8 mouse cellular contexts compared by ENCODE assay signal in genomic region chr3:84215253-84215652, GRCm38 (mm10). TPM values are rescaled to one million over a fixed set of nuclear protein-coding genes. Genes with fewer than 3 reads are reported as not detected.
DNase-seq lines count a peak whose midpoint lies in the region; ATAC-seq and TF ChIP-seq lines count a peak whose summit lies in the region.

No protein-coding gene starts in this region.

- ATAC-seq in forebrain, embryonic 11.5 days (replicated peaks; ENCODE audit: low FRiP score) = no peak
- ATAC-seq in forebrain, embryonic 15.5 days (replicated peaks) = peak; percentile 51
- ATAC-seq in midbrain, postnatal 0 days (ENCODE audit: low FRiP score) = no peak

- TF ChIP-seq CTCF in lung, adult 2 months (IDR thresholded peaks at IDR 0.05; ENCODE audit: insufficient read depth, low read length) = no peak
- TF ChIP-seq CTCF in midbrain, postnatal 0 days (IDR thresholded peaks at IDR 0.05) = no peak

- no peak overlapping the region for H3K4me2 ChIP-seq in forebrain, embryonic 11.5 days (ENCODE audit: low read depth, low read length, severe bottlenecking)
- H3K4me2 ChIP-seq in forebrain, embryonic 15.5 days (replicated peaks) = peak overlapping the region; percentile 37
- peak overlapping the region; percentile 44 for H3K4me2 ChIP-seq in midbrain, postnatal 0 days (ENCODE audit: low read depth, low read length, poor library complexity, severe bottlenecking)

- peak overlapping the region; percentile 37; the same call in 1 of the 2 replicates for H3K27ac ChIP-seq in forebrain, embryonic 10.5 days
- H3K27ac ChIP-seq in forebrain, embryonic 11.5 days (ENCODE audit: low read depth, low read length) = no peak overlapping the region
- peak overlapping the region; percentile 87 for H3K27ac ChIP-seq in forebrain, embryonic 15.5 days (replicated peaks)
- H3K27ac ChIP-seq in midbrain, postnatal 0 days (ENCODE audit: low read depth, low read length) = no peak overlapping the region

- H3K9me3 ChIP-seq in forebrain, embryonic 10.5 days = no peaks in the 10 kb centered on the region
- H3K9me3 ChIP-seq in forebrain, embryonic 11.5 days (ENCODE audit: control insufficient read depth, low read length) = no peaks in the 10 kb centered on the region
- H3K9me3 ChIP-seq in forebrain, embryonic 15.5 days = no peaks in the 10 kb centered on the region
- no peaks in the 10 kb centered on the region for H3K9me3 ChIP-seq in midbrain, postnatal 0 days (ENCODE audit: low read length)

- no peak overlapping the region for H3K4me3 ChIP-seq in forebrain, embryonic 10.5 days
- H3K4me3 ChIP-seq in forebrain, embryonic 11.5 days (ENCODE audit: low read depth, low read length) = no peak overlapping the region
- H3K4me3 ChIP-seq in lung, adult 2 months (replicated peaks; ENCODE audit: extremely low read depth, low read depth, low read length) = no peak overlapping the region
- H3K4me3 ChIP-seq in forebrain, embryonic 15.5 days = peak overlapping the region; percentile 17
- H3K4me3 ChIP-seq in midbrain, postnatal 0 days (ENCODE audit: low read depth, low read length) = no peak overlapping the region; the same call in 1 of the 2 replicates

- peaks cover 60% of the 10 kb centered on the region for H3K4me1 ChIP-seq in forebrain, embryonic 10.5 days
- peaks cover 14% of the 10 kb centered on the region for H3K4me1 ChIP-seq in forebrain, embryonic 11.5 days (replicated peaks; ENCODE audit: control insufficient read depth, insufficient read depth, low read length)
- H3K4me1 ChIP-seq in lung, adult 2 months (ENCODE audit: control insufficient read depth, insufficient read depth, low read length) = peaks cover 5% of the 10 kb centered on the region
- H3K4me1 ChIP-seq in forebrain, embryonic 15.5 days = peaks cover 84% of the 10 kb centered on the region
- peaks cover 25% of the 10 kb centered on the region for H3K4me1 ChIP-seq in midbrain, postnatal 0 days (ENCODE audit: insufficient read depth, low read length)

- H3K36me3 ChIP-seq in forebrain, embryonic 10.5 days (replicated peaks) = peaks cover under 1% of the 10 kb centered on the region; the same call in 1 of the 2 replicates
- H3K36me3 ChIP-seq in forebrain, embryonic 11.5 days (ENCODE audit: control insufficient read depth, insufficient read depth, low read length) = no peaks in the 10 kb centered on the region
- H3K36me3 ChIP-seq in forebrain, embryonic 15.5 days = no peaks in the 10 kb centered on the region
- H3K36me3 ChIP-seq in midbrain, postnatal 0 days (ENCODE audit: insufficient read depth, low read length) = no peaks in the 10 kb centered on the region

- 80% methylated on average over 9 of the region's 9 CpGs for WGBS in forebrain, embryonic 10.5 days
- WGBS in forebrain, embryonic 11.5 days = 65% methylated on average over 9 of the region's 9 CpGs
- 50% methylated on average over 9 of the region's 9 CpGs for WGBS in lung, adult 2 months
- 21% methylated on average over 9 of the region's 9 CpGs for WGBS in forebrain, embryonic 15.5 days
- WGBS in midbrain, postnatal 0 days = 34% methylated on average over 9 of the region's 9 CpGs

- DNase-seq in forebrain, embryonic 10.5 days (ENCODE audit: extremely low spot score, low spot score) = no peak
- no peak for DNase-seq in forebrain, embryonic 11.5 days (ENCODE audit: low spot score)
- peak; percentile 41 for DNase-seq in lung, postnatal 10 days
- DNase-seq in lung, adult 2 months = no peak
- peak; percentile 57 for DNase-seq in midbrain, postnatal 0 days (ENCODE audit: low spot score)
- DNase-seq in layer of hippocampus, postnatal 25 days (ENCODE audit: extremely low spot score in 1 of 2, low spot score in 1 of 2) = no peak
- no peak for DNase-seq in urinary bladder, postnatal 36 days (ENCODE audit: low spot score in 2 of 2)

- no peak overlapping the region for H3K9ac ChIP-seq in forebrain, embryonic 11.5 days (ENCODE audit: low read length)
- peak overlapping the region; percentile 37 for H3K9ac ChIP-seq in forebrain, embryonic 15.5 days (replicated peaks)
- H3K9ac ChIP-seq in midbrain, postnatal 0 days (replicated peaks; ENCODE audit: low read length, poor library complexity, severe bottlenecking) = 0 out of 2 replicates have a peak overlapping the region, but pooled peaks have one; percentile 20

- TF ChIP-seq POLR2A in lung, adult 2 months (IDR thresholded peaks at IDR 0.05; ENCODE audit: borderline replicate concordance, extremely low read depth, low read depth, low read length) = no peak

- H3K27me3 ChIP-seq in forebrain, embryonic 10.5 days (ENCODE audit: poor library complexity, severe bottlenecking) = peaks cover 4% of the 10 kb centered on the region; the same call in 1 of the 2 replicates
- no peaks in the 10 kb centered on the region for H3K27me3 ChIP-seq in forebrain, embryonic 11.5 days (ENCODE audit: control insufficient read depth, insufficient read depth, low read length)
- H3K27me3 ChIP-seq in forebrain, embryonic 15.5 days = no peaks in the 10 kb centered on the region
- H3K27me3 ChIP-seq in midbrain, postnatal 0 days (ENCODE audit: insufficient read depth, low read length) = no peaks in the 10 kb centered on the region

RNA-seq across cellular contexts. Expression of gene Gm6525, which starts 41.3 kb away (rescaled TPM):
- polyA plus RNA-seq in forebrain, embryonic 10.5 days (2016; fragmentation: Nextera tagmentation; extraction: Ambion mirVana) = 0.87 and 1.5 TPM in 2 replicates
- 0.43 and 1.1 TPM in 2 replicates for polyA plus RNA-seq in forebrain, embryonic 11.5 days (2014; fragmentation: Nextera tagmentation; extraction: Ambion mirVana)
- not detected in 2 replicates for polyA plus RNA-seq in lung, adult 2 months (2012; rRNA removed)
- polyA plus RNA-seq in forebrain, embryonic 15.5 days (2015; fragmentation: Nextera tagmentation; extraction: Ambion mirVana) = 3.3 and 4.2 TPM in 2 replicates
- 0.90 TPM in 1 of 2 replicates, not detected in the other for total RNA-seq in midbrain, postnatal 0 days (2014; rRNA removed)
- 1.0 and 2.2 TPM in 2 replicates for polyA plus RNA-seq in midbrain, postnatal 0 days (2015; fragmentation: Nextera tagmentation; extraction: Ambion mirVana)
- not detected for total RNA-seq in layer of hippocampus, postnatal 25 days (2021)

RNA-seq across cellular contexts. Expression of gene Mnd1, which starts 59.7 kb away (rescaled TPM):
- polyA plus RNA-seq in forebrain, embryonic 10.5 days (2016; fragmentation: Nextera tagmentation; extraction: Ambion mirVana) = 14.7 and 15.3 TPM in 2 replicates
- 8.7 and 12.1 TPM in 2 replicates for polyA plus RNA-seq in forebrain, embryonic 11.5 days (2014; fragmentation: Nextera tagmentation; extraction: Ambion mirVana)
- 0.14 TPM in 2 replicates for polyA plus RNA-seq in lung, adult 2 months (2012; rRNA removed)
- polyA plus RNA-seq in forebrain, embryonic 15.5 days (2015; fragmentation: Nextera tagmentation; extraction: Ambion mirVana) = 2.5 and 3.9 TPM in 2 replicates
- 1.9 TPM in 1 of 2 replicates, not detected in the other for total RNA-seq in midbrain, postnatal 0 days (2014; rRNA removed)
- 1.8 and 2.5 TPM in 2 replicates for polyA plus RNA-seq in midbrain, postnatal 0 days (2015; fragmentation: Nextera tagmentation; extraction: Ambion mirVana)
- 1 to 10 TPM; 1.4 to 2.2 TPM for total RNA-seq in layer of hippocampus, postnatal 25 days (2021)

Comparison
In these comparisons a context has a peak if more than half of its experiments do, and no peak if none do; other contexts are left out.
1. DNase-seq: peak in lung, postnatal 10 days (single experiment) and midbrain, postnatal 0 days (single experiment); none in forebrain, embryonic 10.5 days (single experiment), forebrain, embryonic 11.5 days (single experiment), lung, adult 2 months (single experiment), layer of hippocampus, postnatal 25 days (0 of 2) and urinary bladder, postnatal 36 days (0 of 2).
2. H3K27ac ChIP-seq: peak in forebrain, embryonic 10.5 days (single experiment) and forebrain, embryonic 15.5 days (single experiment); none in forebrain, embryonic 11.5 days (single experiment) and midbrain, postnatal 0 days (single experiment).